Mouse (Mus musculus) left cerebral cortex, adult 9 months (tissue): ENCODE measurements at regions not wholly inside any gene's neighbourhood (a gene's known extent, or its start where the extent isn't known, plus 50 kb on each side); places are given as distances from the start of the nearest gene placed in this dataset.
A peak's percentile ranks its signal among the peaks of the same experiment; 100 is the strongest.

ENCODE experiments used
- DNase-seq, 2 experiments: peaks; one replicate each; pipeline ENCODE4 v3.0.0; 2022; ENCODE audit warnings: low spot score in 2 of 2

GRCm38 (mm10) chr3:4669971-4670370, 1080.6 kb upstream of the Gm8797 start:
- DNase-seq, result peak in 1 of 2 experiments; percentile 14

- DNase-seq, result no peak
Measured at GRCm38 (mm10) chr3:4689506-4689905, 1061.1 kb upstream of the Gm8797 start.
